Mouse (Mus musculus): ENCODE measurements around the gene Syne1.

Gene Syne1

GRCm38 (mm10) chr10:5132050-5132449 is 419.2 kb downstream of the Syne1 start:
- DNase-seq = no peak

GRCm38 (mm10) chr10:5130495-5130894 is 420.8 kb downstream of the Syne1 start:
- DNase-seq = no peak

- no peak for DNase-seq
These were observed 426.5 kb downstream of the Syne1 start for GRCm38 (mm10) chr10:5124757-5125156.

GRCm38 (mm10) chr10:5116720-5117119 is 434.6 kb downstream of the Syne1 start:
- no peak for DNase-seq

- DNase-seq = no peak
These were observed 435.1 kb downstream of the Syne1 start for GRCm38 (mm10) chr10:5116155-5116554.

DNA sequence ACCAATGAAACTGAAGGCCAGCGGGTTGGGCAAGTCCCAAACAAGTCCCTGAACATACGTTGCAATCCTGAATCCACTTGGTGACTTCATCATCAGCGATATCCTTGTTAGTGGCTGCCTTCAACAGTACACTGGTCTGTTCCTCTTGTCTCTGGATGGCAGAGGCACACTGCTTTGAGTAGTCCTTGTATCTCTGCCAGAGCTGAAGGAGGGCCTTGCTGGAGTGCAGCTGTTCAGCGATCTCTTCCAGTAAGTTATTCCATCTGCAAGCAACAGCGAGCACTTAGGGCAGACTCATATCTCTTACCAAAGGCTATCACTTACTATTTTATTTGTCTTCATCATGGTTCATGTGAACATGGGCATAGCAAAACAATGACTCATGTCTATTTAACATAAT is 440.5 kb downstream of the Syne1 start:
- DNase-seq = peak in 1 of 2 experiments; percentile 15

DNA sequence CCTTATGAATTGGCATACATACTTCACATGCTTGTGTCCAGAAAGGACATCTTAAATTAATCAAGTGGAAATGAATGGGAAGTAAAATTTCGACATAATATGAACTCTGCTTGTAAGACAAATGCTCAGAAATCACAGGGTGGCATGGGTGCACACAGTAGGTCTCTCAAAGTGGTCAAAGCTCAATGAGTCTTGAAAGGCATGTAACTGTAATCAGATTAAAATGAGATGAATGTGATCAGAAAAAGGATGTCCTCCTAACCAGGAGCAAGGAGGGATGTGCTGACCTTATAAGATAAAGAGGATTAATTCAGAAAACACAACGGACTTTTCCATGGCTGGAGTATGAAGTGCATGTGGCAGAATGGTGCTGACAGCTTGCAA is 453.5 kb downstream of the Syne1 start:
- no peak for DNase-seq

DNA sequence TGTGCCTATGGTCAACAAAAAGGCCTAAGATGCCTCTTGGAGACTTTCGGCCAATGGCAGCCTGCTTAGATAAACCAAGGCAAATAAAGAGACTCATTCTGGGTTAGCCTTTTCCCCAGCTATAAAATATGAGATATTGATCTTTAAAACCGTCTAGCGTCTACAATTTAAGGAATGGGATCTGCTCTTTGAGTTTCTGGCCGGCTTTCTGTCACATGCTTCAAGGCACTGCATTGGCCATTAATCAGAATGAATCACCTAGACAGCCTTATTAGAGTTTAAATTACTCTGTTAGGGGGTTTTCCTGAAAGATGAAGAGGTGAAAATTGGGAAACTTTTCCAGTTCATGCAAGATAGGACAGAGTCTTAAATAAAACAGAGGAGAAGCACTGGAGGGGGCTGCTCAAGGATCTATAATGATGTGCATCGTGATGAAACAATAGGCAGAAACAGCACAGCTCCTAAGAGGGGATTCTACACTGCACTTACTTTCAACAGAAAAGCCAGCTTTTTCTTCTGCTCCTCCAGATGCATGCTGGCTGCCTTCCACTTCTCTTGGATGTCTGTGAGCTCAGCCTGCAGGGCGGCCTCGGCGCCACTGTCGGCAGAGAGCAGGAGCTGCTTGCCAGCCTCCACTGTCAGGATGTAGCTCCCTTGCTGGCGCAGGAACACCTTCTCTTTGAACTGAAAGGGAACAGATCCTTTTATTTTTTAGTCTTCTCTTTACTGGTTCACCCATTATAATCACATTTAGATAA is 454.1 kb downstream of the Syne1 start:
- peak; percentile 48 to 71 for DNase-seq

GRCm38 (mm10) chr10:5089133-5089532 is 462.1 kb downstream of the Syne1 start:
- no peak for DNase-seq

DNA sequence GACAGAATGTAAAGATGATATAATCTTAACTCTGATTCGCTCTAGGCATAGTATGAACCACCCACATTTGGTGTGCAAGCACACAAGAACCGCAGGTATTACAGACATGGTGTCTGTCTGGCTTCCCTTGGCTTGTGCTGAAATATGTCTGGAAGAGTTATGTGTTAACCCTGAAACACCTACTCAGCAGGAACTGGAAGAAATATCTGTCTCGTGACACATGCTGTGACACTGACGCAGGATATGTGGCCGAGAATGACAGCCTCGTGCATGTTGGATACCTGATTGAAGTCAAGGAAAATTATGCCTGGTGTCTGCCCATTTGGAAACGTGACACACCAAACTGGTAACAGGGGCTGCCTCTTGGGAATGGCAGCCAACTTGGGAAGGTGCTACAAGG is 463.9 kb downstream of the Syne1 start:
- no peak for DNase-seq

GRCm38 (mm10) chr10:5086329-5086728 is 465.0 kb downstream of the Syne1 start:
- no peak for DNase-seq

DNA sequence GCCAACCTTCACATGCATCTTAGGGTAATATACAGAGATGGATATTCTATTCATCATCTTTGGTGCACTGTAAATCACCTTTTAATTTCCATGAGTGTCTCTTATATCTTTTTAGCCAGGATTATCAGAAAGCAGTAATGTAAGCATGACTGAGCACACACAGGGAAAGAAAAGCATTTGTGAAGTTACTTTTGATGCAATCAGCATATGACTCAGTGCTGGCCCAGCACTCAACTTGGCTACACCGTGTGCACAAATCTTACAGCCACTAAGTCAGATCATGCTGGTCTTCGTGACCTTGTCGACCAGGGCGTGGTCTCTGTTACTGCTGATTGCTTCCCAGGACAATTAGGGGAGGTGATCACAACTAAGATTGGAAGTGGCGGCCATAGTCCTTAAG is 465.5 kb downstream of the Syne1 start:
- DNase-seq = no peak

DNA sequence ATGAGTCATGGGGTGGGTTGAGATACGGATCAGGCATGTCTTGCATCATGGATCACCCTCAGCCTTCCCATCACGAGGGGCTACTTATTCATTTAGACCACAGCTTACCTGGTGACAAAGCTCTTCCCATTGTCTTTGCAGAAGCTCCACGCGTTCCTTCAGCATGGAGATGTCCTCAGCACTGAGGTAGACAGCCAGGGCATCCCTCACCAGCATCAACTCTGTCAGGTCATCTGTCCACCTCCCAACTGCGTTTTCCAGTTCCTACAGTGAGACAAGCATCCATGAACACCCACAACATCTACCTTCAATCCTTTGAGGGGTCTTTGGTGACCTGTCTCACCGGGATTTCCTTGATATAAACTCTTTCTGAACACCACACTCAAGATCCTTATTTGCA is 467.6 kb downstream of the Syne1 start:
- DNase-seq = no peak

DNA sequence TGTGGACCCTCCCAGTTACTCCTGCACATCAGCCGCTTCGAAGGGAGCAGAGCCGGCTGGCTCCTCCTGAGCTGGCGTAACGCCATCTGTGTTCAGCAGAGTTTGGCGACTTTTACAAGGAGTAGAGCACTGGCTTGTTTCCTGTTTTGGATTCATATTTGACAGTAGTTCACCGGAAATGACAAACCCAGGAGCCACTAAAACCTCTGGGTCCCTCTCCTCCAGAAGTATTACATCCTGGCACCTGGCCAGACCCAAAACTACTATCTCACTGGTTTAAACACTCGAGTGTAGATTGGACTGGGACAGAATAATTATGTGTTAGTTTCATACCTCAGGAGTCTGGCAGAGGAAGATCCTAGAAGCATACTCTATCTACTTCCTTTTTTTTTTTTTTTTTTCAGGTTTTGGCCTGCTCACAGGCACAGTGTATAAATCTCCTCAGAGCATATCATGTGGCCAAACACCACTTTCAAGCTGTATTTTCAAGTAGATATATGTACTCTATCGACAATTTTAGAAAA is 471.3 kb downstream of the Syne1 start:
- DNase-seq = peak; percentile 53 to 61

- DNase-seq = no peak
These were observed 475.6 kb downstream of the Syne1 start for GRCm38 (mm10) chr10:5075724-5076123.

DNA sequence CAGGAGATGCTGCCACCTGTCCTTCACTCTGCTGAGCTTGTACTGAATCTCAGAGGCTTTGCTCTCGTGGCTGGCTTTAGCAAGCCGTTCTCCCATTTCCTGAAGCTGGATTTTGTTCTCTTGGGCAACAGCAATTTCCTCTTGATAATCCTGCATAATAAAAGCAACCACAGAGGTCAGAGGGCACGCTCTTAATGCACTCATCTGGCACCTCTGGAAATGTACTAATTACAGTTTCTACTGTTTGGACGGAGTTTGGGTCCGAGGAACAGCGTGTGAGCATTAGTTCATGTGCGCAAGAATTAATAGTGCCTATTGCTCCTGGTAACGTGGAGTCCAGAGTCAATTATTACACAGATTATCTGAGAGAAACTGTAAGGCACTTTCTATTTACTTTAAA is 479.2 kb downstream of the Syne1 start:
- no peak for DNase-seq

DNA sequence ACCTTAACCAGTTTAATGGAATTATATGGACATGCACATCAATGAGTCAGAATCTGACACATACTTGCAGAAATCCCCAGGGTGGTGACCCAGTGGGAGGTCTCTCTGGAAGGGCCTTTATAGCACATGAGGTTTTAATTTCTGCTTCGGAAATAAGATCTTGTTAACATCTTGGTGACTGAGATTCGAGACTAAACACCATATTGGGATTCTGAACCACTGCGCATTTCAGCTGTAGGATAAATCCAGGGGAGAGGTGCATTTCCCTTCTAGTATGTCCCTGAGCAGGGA is 480.4 kb downstream of the Syne1 start:
- DNase-seq = no peak

DNA sequence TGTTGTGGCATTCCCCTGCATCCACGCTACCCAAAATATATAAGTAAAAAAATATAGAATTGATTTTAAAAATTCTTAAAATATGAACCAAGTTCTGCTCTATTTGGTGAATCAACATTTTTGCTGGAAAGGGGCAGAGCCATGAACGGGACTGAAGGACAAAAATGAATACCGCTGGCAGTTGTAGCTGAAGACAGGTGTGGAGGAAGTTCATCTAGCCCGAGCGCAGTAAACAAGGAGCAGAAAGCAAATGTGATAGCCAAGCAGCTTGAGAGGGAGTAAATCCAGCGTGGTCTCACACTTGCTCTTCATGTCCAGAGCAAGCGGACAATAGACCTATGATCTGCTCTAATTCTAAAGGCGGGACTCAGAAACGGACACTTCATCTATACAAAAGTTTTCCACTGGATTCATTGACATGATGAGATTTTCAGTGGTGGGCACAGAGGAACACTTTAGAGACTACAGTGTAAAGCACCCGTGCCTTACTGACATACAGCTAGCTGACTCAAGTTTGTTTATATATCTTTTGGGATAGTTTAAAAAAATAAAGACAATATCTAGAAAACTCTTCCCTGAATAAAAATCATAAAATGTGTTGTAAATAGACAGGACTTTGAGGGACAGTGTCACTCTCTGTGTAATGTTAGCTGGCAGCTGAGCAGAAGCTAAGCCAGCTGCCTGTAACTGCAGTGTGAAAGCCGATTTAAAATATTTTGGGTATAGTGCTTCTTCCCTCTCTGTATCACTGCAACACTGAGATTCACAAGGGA is 480.9 kb downstream of the Syne1 start:
- DNase-seq = no peak

DNA sequence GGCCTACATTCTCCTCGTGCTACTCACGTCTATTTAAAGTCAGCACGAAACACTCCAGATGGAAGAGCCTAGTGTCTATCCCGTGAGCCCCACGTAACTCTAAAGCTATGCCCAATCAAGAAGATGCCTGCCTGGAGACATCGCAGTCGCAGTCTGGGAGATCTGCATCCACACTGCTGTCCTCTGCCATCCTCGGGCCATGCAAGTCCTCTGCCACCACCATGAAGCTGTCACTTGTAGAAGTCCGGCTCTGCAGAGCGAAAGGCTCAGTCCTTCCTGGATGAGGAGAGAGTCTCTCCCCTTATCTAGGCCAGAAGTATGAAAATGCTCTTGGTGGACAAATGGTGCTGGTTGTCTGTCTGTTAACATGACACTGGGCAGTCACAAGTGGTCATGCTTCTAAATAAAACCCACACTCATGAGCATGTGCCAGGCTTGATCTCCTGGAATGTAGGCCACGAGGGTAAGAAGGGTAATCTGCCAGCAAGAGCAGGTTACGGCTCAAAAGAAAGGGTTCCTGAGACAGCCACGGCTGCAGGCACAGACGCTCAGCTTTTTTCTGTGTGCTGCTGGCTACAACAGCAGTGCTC is 482.5 kb downstream of the Syne1 start, which contains the start of gene Gm10097:
Gene Gm10097 (plus strand): TSS at position 517 of the 590 bp plus-strand sequence.
- DNase-seq = peak in 1 of 2 experiments; percentile 11

GRCm38 (mm10) chr10:5067113-5067512 is 484.2 kb downstream of the Syne1 start:
- no peak for DNase-seq

DNA sequence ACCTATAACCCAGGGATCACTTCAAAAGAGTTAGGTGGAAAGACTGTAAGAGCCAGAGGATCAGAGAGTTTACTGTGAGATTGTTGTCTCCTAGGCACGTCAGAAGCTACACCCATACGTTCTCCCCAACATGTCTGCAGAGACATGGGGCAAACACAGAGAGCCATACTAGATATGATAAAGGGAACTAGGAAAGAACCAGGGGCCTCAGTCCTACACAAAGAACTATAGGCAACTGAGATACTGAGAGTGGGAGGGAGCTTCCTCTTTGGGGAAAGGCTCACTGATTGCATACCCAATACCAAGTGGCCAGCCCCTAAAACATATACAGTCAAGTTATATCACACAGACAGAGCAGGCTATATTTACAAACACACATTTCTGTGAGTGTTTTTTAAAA is 491.3 kb downstream of the Syne1 start:
- no peak for DNase-seq

- DNase-seq = no peak
These were observed 492.4 kb downstream of the Syne1 start for GRCm38 (mm10) chr10:5058876-5059275.

DNA sequence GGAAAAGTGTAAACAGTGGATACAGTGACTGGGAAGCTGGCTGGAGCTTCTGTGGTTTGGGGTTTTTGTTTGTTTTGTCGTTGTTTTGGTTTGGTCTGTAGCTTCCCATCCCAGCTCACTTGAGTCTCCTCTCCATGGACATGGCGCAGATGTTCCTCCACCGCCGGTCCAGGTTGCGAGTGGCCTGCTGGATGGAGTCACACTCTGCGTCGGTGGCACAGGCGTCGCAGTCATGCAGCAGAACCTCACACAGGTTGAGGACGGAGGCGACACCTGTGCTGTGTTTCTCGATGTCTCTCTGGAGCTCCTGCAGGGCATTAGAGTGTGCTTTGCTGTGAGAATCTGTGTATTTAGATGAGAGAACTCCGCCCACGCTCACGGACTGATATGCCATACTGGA is 493.6 kb downstream of the Syne1 start:
- DNase-seq = no peak

- DNase-seq = no peak
These were observed 494.3 kb downstream of the Syne1 start for GRCm38 (mm10) chr10:5056940-5057339.
